Mouse (Mus musculus): Measurements from ENCODE around the gene Ttc41.

Gene Ttc41

GRCm38 (mm10) chr10:86757724-86758123 is 52.1 kb downstream of the Ttc41 start:
- DNase-seq: no peak

GRCm38 (mm10) chr10:86758211-86758610 is 52.6 kb downstream of the Ttc41 start:
- DNase-seq: no peak

DNA sequence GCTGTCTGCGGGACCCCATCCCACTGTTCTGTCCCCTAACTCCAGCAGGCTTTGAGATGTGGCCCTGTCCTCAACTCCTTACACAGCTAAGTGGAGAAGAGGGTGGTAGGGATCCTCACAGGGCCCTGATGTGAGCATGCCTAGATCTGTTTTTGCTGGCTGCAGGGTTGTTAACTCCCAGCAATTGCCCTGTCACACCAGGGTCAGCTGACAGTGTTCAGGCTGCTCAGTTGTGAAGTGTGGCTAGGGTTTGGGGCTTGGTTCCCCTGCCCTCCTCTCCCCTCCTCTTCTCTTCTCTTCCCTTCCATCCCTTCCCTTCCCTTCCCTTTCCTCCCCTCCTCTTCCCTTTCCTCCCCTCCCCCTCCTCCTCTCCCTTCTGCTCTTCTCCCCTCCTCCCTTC is 55.6 kb downstream of the Ttc41 start:
- no peak for DNase-seq

- DNase-seq: no peak
Observed at GRCm38 (mm10) chr10:86761722-86762383, 56.2 kb downstream of the Ttc41 start.

GRCm38 (mm10) chr10:86762384-86762730 is 56.7 kb downstream of the Ttc41 start:
- DNase-seq: no peak

DNA sequence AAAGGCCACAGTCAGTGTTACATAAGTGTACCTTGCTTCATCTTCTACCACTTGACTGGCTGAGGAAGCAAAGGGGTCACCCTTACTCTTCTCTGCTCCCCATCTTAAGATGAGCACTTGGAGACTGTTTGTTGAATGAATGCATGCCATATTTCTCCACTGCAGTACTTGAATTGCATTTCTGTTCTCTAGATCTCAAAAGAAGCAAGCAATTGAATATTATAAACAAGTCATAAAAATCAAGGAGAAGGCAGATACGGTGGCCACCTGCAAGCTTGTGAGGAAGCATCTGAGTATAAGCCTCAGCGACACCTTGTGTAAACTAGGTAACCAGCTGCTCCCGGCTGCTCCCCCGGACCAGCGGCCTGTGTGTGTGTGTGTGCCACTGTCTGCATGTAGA is 58.1 kb downstream of the Ttc41 start, which contains the start of gene Gm49358:
Gene Gm49358 (plus strand): TSS at position 301 of the 400 bp plus-strand sequence.
- DNase-seq: no peak

DNA sequence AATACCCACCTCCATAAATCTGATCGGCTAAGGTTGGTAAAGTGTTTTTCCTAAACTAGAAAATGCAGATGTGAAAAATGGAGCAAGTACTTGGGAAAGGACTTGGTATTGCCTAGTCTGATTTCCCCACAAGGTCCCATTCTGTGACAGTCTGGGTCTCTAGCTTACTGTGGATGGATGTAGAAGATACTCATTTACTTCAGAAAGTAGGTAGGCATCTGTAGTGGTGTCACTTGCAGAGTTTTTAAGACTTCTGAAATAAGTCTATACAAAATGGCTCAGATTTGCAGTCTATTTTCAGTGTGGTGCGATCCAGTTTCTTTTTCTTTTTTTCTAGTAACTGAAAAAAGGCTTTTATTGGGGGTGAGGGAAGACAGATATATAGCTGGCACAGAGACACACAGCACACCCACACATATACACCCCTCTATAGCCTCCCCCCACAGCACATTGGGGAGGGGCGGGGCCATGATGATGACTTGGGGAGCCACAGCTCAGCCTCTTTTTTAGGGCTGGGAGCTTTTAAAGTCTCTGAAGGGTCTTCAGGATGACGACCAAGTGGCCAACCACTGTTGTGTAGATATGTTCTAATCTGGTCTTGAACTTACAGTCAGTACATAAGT is 59.8 kb downstream of the Ttc41 start:
- DNase-seq: no peak

GRCm38 (mm10) chr10:86769216-86769615 is 63.6 kb downstream of the Ttc41 start:
- no peak for DNase-seq

- DNase-seq: no peak
Observed at GRCm38 (mm10) chr10:86769797-86770196, 64.2 kb downstream of the Ttc41 start.

DNA sequence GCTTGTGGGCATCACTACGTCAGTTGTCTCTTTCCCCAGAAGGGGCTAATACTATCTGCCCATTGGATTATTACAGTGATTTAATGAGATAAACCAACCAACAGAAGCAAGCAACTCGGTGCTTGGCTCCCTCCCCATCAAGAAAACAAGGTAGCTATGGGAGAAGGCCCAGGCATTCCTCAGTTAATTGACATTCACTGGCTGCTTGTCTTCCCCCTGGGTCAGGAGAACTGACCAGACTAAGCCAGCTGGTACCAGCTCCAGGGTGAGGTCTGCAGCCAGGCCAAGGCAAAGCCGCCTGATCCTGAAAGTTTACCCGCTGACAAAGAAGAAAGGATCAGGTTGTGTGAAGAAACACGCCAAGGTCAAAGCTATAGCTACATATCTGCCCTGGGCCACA is 66.1 kb downstream of the Ttc41 start:
- DNase-seq: no peak

DNA sequence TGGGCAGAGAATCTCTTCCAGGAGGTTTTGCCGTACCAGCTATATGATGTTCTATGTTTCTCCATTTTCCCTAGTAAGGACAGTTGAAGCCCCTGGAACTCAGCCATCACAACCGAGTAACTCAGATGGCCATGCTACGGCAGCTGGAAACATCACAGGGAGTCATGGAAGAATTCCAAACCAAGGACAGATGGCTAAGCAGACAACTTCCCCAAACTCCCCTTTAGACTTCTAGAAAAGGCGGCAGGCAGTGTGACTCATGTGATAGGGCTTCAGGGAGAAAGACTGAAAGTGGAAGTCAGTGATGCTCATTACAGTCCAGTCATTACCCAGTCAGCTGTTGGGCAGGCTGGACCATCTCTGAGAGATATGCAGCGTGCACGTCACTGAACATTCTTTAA is 66.6 kb downstream of the Ttc41 start:
- peak; percentile 64 for DNase-seq

- no peak for DNase-seq
Observed at GRCm38 (mm10) chr10:86773360-86773759, 67.7 kb downstream of the Ttc41 start.

DNA sequence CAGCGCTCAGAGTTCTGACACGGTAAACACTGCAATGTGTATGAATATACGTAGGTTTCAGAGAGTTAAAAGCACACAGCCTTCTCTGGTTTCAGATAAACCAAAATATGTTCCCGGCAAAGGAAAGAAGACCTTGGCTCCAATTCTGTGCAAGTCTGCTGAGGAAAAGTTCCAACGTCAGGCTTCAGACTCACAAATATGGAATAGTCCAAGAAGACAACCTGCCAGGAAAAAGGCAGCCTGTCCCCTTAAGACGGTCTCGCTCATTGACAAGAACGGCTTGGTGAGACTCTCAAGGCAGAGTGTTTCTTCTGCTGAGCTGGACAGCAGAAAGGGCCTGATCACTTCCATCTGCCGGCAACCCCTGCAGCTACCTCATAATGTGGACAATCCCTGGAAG is 70.7 kb downstream of the Ttc41 start:
- DNase-seq: no peak

GRCm38 (mm10) chr10:86777614-86778319 is 72.2 kb downstream of the Ttc41 start:
- DNase-seq: peak; percentile 27

DNA sequence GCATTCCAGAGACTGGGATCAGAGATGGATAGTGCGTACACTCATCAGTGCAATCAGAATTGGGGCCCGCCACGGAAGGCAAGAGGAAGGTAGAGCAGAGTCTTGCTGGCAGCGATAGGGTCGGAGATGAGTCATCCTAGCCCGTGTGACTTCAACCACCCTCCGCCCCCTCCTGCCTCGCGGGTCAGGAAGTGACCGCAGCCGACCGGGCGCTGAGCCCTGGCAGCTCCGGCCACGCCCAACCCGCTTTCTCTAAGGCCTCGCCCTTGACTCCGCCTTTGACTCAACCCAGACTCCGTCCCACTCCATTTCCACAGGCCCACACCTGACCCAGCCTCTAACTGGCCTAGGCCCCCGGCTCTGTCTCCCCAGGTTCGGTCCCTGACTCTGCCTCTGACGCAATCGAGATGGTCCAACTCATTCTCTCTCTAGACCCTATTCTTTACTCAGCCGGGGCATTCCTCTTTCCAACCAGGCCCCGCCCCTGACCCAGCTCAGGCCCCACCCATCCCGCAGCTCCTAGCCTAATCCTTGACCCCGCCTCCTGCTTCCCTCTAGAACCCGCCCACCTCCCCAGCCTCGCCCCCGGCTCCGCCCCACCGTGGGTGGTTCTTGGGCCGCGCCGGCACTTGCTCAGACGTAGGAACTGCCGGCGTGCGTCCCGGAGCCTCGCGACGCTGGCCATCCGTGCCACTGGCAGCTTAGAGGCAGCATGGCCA is 72.9 kb downstream of the Ttc41 start, which contains the start of gene Nt5dc3:
Gene Nt5dc3 (plus strand): TSS at position 608 of the 719 bp plus-strand sequence.
- DNase-seq: peak; percentile 96

DNA sequence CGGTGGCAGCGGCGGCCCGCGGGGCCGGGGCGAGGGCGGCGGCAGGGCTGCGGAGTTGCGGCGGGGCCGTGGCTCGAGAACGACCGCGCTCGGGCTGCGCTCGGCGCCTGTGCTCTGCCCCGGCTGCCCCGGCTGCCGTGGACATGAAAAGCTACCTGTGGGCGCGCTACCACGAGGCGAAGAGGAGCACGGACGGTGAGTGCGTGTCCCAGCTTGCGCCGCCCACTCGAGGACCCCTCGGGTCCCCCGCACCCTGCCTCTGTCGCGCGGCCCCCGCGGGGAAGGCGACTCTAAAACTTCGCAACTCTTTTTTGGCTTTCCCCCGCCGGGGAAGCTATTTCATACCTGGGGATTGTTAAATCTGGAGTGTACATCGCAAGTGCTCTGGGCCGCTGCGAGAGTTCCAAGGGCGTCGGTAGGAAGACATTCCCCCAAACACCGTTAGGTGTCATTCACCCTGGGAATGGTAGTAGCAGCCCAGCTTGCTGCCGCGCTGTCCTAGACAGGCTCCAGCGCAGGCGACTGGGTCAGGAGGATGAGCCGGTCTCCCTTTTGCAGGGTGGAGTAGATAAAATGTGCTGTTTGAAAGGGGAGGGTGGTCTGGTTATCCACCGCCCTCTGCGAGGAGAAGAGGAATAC is 73.6 kb downstream of the Ttc41 start:
- DNase-seq: no peak

DNA sequence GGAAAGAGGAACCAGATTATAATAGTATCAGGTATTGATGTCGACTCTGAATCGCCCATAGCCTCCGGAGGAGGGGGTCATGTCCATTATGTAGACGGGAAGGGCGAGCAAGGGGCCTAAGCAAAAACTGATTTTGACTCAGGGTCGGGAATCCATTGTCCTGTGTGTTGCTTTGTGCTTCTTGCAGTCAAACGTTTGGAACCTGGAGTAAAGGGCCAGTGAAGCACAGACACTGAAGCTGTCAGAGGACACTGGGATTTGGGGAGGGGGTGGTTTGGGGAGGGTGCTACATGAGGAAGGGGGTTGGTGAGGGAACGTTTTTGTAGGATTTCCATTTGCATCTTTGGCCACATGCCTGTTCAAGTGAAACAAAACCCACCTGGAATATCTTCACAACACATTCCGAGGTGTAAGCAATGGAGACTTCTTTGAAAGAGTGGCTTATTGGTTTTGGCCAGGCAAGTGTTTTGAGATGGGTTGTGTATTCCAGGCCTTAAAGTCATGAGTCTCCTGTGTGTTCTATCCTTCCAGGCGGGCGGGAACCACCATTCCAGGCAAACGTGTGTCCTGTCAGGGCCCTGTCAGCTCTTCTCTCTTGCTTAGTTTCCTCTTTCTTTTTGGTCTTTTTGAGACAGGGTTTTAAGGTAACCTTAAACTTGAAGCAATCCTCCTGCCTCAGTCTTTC is 74.3 kb downstream of the Ttc41 start:
- no peak for DNase-seq

DNA sequence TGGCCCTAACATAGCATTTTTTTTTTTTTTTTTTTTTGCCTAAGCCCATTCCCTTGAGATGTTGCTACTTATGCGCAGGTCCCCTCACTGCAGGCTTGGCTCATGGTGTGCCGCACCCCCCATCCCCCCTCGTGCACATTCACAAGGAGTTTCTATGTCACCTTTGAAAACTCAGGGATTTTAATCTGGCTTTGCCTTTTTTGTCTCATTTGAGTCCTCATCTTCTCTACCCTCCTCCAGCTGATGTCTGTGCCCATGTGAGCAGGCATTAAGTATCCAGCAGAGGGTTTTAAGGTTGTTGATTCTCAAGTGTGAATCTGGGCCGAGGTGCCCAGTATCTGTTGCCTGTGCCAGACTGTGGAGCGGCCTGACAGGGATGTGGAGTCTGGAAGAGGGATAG is 76.0 kb downstream of the Ttc41 start:
- DNase-seq: no peak

DNA sequence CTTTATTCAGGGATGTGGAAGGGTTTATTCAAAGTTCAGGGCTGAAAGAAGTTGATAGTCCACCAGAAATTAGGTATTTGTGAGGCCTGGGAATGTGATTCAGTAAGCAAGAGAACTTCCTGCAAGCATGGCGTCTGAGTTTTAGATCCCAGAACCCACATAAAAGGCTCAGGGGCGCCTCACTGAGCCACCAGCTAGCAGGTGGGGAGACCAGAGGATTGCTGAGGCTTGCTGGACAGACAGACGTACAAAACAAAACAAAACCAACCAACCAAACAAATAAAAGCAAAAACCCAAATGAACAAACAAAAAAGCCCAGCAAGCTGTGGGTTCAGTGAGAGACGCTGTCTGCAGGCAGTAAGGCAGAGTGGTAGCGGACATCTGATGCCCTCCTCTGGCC is 77.0 kb downstream of the Ttc41 start:
- DNase-seq: no peak

GRCm38 (mm10) chr10:86783561-86783960 is 78.0 kb downstream of the Ttc41 start:
- no peak for DNase-seq

- DNase-seq: no peak
Observed at GRCm38 (mm10) chr10:86784126-86784675, 78.6 kb downstream of the Ttc41 start.

- DNase-seq: no peak
Observed at GRCm38 (mm10) chr10:86785396-86785795, 79.8 kb downstream of the Ttc41 start.
